Mouse (Mus musculus) C2C12 (cell line): ENCODE data around the gene Phf5a. TPM values are rescaled to one million over a fixed set of nuclear protein-coding genes. Genes with fewer than 3 reads are reported as not detected.

Experiments used
- H3K27me3 ChIP-seq: one replicate; pipeline ENCODE4 v1.6.1; 2011; ENCODE audit not compliant: control insufficient read depth, insufficient read depth, insufficient read length
- H3K36me3 ChIP-seq: one replicate; pipeline ENCODE4 v1.6.1; 2011; ENCODE audit not compliant: control insufficient read depth, insufficient read depth
- H3K4me3 ChIP-seq: one replicate; pipeline ENCODE4 v1.5.1; 2011; ENCODE audit warnings: mild to moderate bottlenecking, control low read depth; ENCODE audit not compliant: poor library complexity, insufficient read depth, severe bottlenecking
- H3K79me2 ChIP-seq: one replicate; pipeline ENCODE4 v1.6.1; 2011; ENCODE audit not compliant: control insufficient read depth, insufficient read depth
- H3K79me3 ChIP-seq: one replicate; pipeline ENCODE4 v1.6.1; 2011; ENCODE audit warnings: low read depth, control low read depth
- H3ac ChIP-seq: one replicate; pipeline ENCODE3; 2011; ENCODE audit warnings: low read depth; ENCODE audit not compliant: control insufficient read depth, insufficient read length
- CEBPB ChIP-seq: IDR thresholded peaks from one replicate; pipeline ENCODE4 v1.6.1; 2011; ENCODE audit warnings: low read depth, mild to moderate bottlenecking, control low read depth, moderate library complexity
- CTCF ChIP-seq: IDR thresholded peaks from one replicate; pipeline ENCODE4 v1.5.1; 2011; ENCODE audit not compliant: control insufficient read depth, insufficient read depth, insufficient read length
- FOSL1 ChIP-seq: IDR thresholded peaks from one replicate; pipeline ENCODE4 v1.8.0; 2011; ENCODE audit warnings: mild to moderate bottlenecking, low read length; ENCODE audit not compliant: poor library complexity, insufficient read depth, severe bottlenecking
- MAX ChIP-seq: IDR thresholded peaks from one replicate; pipeline ENCODE4 v1.6.1; 2011; ENCODE audit warnings: mild to moderate bottlenecking, control low read depth
- MYOD1 ChIP-seq: IDR thresholded peaks from one replicate; pipeline ENCODE4 v1.6.1; 2011; ENCODE audit warnings: low read depth; ENCODE audit not compliant: control insufficient read depth, insufficient read length
- MYOG ChIP-seq: IDR thresholded peaks from one replicate; pipeline ENCODE4 v1.6.1; 2011; ENCODE audit not compliant: control insufficient read depth, insufficient read length; ENCODE audit errors: extremely low read depth
- USF1 ChIP-seq: IDR thresholded peaks from one replicate; pipeline ENCODE4 v1.6.1; 2011; ENCODE audit warnings: low read depth, mild to moderate bottlenecking, control low read depth, moderate library complexity
- polyA plus RNA-seq: library from polyadenylated mRNA; unstranded; fragments of >200 nt; fragmentation: generic; extraction: Trizol; gene quantifications from one replicate; pipeline ENCODE4 v1.2.1, GENCODE M21; 2012; ENCODE audit warnings: missing spikeins

The Phf5a gene
- polyA plus RNA-seq, 1 experiment = 156 TPM

- no peak overlapping the region for H3ac ChIP-seq
- peaks cover 34% of the 10 kb centered on the region for H3K79me2 ChIP-seq
- peaks cover 3% of the 10 kb centered on the region for H3K79me3 ChIP-seq
- H3K27me3 ChIP-seq = no peaks in the 10 kb centered on the region
- no peak for TF ChIP-seq MYOD1
- TF ChIP-seq MYOG = no peak
- TF ChIP-seq CTCF = no peak
- TF ChIP-seq MAX = peak; percentile 58
- peak; percentile 19 for TF ChIP-seq CEBPB
- peak; percentile 16 for TF ChIP-seq USF1
- TF ChIP-seq FOSL1 = peak; percentile 59
- no peak overlapping the region for H3K4me3 ChIP-seq
- H3K36me3 ChIP-seq = peaks cover 34% of the 10 kb centered on the region
Observed at GRCm38 (mm10) chr15:81845724-81846123, 26.0 kb downstream of the Phf5a start.

GRCm38 (mm10) chr15:81845033-81845625 is 26.6 kb downstream of the Phf5a start:
- H3K4me3 ChIP-seq = no peak overlapping the region
- H3K36me3 ChIP-seq = peaks cover 28% of the 10 kb centered on the region
- H3K79me3 ChIP-seq = peaks cover 3% of the 10 kb centered on the region
- peaks cover 28% of the 10 kb centered on the region for H3K79me2 ChIP-seq
- no peaks in the 10 kb centered on the region for H3K27me3 ChIP-seq
- no peak for TF ChIP-seq FOSL1
- TF ChIP-seq USF1 = no peak
- no peak for TF ChIP-seq MYOD1
- TF ChIP-seq MAX = no peak
- no peak for TF ChIP-seq CEBPB
- TF ChIP-seq MYOG = no peak
- TF ChIP-seq CTCF = no peak
- no peak overlapping the region for H3ac ChIP-seq

GRCm38 (mm10) chr15:81842275-81842674 is 29.4 kb downstream of the Phf5a start:
- Histone ChIP-seq H3K79me2 (peaks cover 2% of the 10 kb centered on the region), H3K27me3 (no peaks in the 10 kb centered on the region), H3K79me3 (no peaks in the 10 kb centered on the region), H3K36me3 (peaks cover 4% of the 10 kb centered on the region), H3ac (no peak overlapping the region), H3K4me3 (no peak overlapping the region)
- TF ChIP-seq CTCF = no peak
- TF ChIP-seq CEBPB = no peak
- TF ChIP-seq MYOG = no peak
- no peak for TF ChIP-seq MAX
- no peak for TF ChIP-seq FOSL1
- no peak for TF ChIP-seq USF1
- TF ChIP-seq MYOD1 = no peak

- H3K79me2 ChIP-seq = no peaks in the 10 kb centered on the region
- no peak overlapping the region for H3ac ChIP-seq
- no peaks in the 10 kb centered on the region for H3K27me3 ChIP-seq
- no peak overlapping the region for H3K4me3 ChIP-seq
- no peak for TF ChIP-seq MYOG
- no peak for TF ChIP-seq MAX
- no peak for TF ChIP-seq CEBPB
- no peak for TF ChIP-seq CTCF
- TF ChIP-seq USF1 = no peak
- TF ChIP-seq MYOD1 = no peak
- no peak for TF ChIP-seq FOSL1
- H3K79me3 ChIP-seq = no peaks in the 10 kb centered on the region
- no peaks in the 10 kb centered on the region for H3K36me3 ChIP-seq
Observed at GRCm38 (mm10) chr15:81840306-81840705, 31.4 kb downstream of the Phf5a start.

GRCm38 (mm10) chr15:81839634-81840033 is 32.1 kb downstream of the Phf5a start:
- Histone ChIP-seq H3K36me3 (no peaks in the 10 kb centered on the region), H3K79me3 (no peaks in the 10 kb centered on the region), H3K4me3 (no peak overlapping the region), H3K79me2 (no peaks in the 10 kb centered on the region), H3K27me3 (no peaks in the 10 kb centered on the region), H3ac (no peak overlapping the region)
- TF ChIP-seq USF1 = no peak
- peak; percentile 21 for TF ChIP-seq MAX
- TF ChIP-seq MYOG = no peak

GRCm38 (mm10) chr15:81838554-81839235 is 33.0 kb downstream of the Phf5a start:
- no peaks in the 10 kb centered on the region for H3K79me3 ChIP-seq
- H3ac ChIP-seq = no peak overlapping the region
- H3K27me3 ChIP-seq = no peaks in the 10 kb centered on the region
- no peaks in the 10 kb centered on the region for H3K36me3 ChIP-seq
- TF ChIP-seq CEBPB (no peak), CTCF (no peak), MYOG (no peak), FOSL1 (no peak), MYOD1 (no peak), USF1 (no peak)
- H3K4me3 ChIP-seq = no peak overlapping the region
- H3K79me2 ChIP-seq = no peaks in the 10 kb centered on the region
